Mouse (Mus musculus): ENCODE data around the gene Ager. TPM values are rescaled to one million over a fixed set of nuclear protein-coding genes. Genes with fewer than 3 reads are reported as not detected.

Ager gene
- total RNA-seq, 1 experiment from 2014 or later = 2.4 TPM

- ATAC-seq (replicated peaks in 1 of 2; ENCODE audit: insufficient read depth in 1 of 2, low FRiP score in 2 of 2, low TSS enrichment in 1 of 2, low read depth in 1 of 2, poor library complexity in 2 of 2, severe bottlenecking in 2 of 2) = 0 out of 4 replicates have a peak, but pooled peaks of 1 of the 2 experiments have one; percentile 27
These were observed 19.6 kb upstream of the Ager start for GRCm38 (mm10) chr17:34578070-34578469.

- ATAC-seq (replicated peaks in 1 of 2; ENCODE audit: insufficient read depth in 1 of 2, low FRiP score in 2 of 2, low TSS enrichment in 1 of 2, low read depth in 1 of 2, poor library complexity in 2 of 2, severe bottlenecking in 2 of 2) = no peak
These were observed 15.1 kb upstream of the Ager start for GRCm38 (mm10) chr17:34582528-34582927.

GRCm38 (mm10) chr17:34583397-34583796 is 14.3 kb upstream of the Ager start:
- ATAC-seq (replicated peaks in 1 of 2; ENCODE audit: insufficient read depth in 1 of 2, low FRiP score in 2 of 2, low TSS enrichment in 1 of 2, low read depth in 1 of 2, poor library complexity in 2 of 2, severe bottlenecking in 2 of 2) = no peak

- ATAC-seq (replicated peaks in 1 of 2; ENCODE audit: insufficient read depth in 1 of 2, low FRiP score in 2 of 2, low TSS enrichment in 1 of 2, low read depth in 1 of 2, poor library complexity in 2 of 2, severe bottlenecking in 2 of 2) = no peak
These were observed 13.8 kb upstream of the Ager start for GRCm38 (mm10) chr17:34583819-34584218.

GRCm38 (mm10) chr17:34585121-34585520 is 12.5 kb upstream of the Ager start:
- no peak for ATAC-seq (replicated peaks in 1 of 2; ENCODE audit: insufficient read depth in 1 of 2, low FRiP score in 2 of 2, low TSS enrichment in 1 of 2, low read depth in 1 of 2, poor library complexity in 2 of 2, severe bottlenecking in 2 of 2)

- ATAC-seq (replicated peaks in 1 of 2; ENCODE audit: insufficient read depth in 1 of 2, low FRiP score in 2 of 2, low TSS enrichment in 1 of 2, low read depth in 1 of 2, poor library complexity in 2 of 2, severe bottlenecking in 2 of 2) = no peak
These were observed 11.5 kb upstream of the Ager start for GRCm38 (mm10) chr17:34585877-34586771.

- peak; percentile 46 to 47; a peak in 3 of 4 replicates for ATAC-seq (replicated peaks in 1 of 2; ENCODE audit: insufficient read depth in 1 of 2, low FRiP score in 2 of 2, low TSS enrichment in 1 of 2, low read depth in 1 of 2, poor library complexity in 2 of 2, severe bottlenecking in 2 of 2)
These were observed 10.8 kb upstream of the Ager start for GRCm38 (mm10) chr17:34586796-34587422.

GRCm38 (mm10) chr17:34587423-34587811 is 10.2 kb upstream of the Ager start:
- ATAC-seq (replicated peaks in 1 of 2; ENCODE audit: insufficient read depth in 1 of 2, low FRiP score in 2 of 2, low TSS enrichment in 1 of 2, low read depth in 1 of 2, poor library complexity in 2 of 2, severe bottlenecking in 2 of 2) = peak; percentile 39 to 56

- no peak for ATAC-seq (replicated peaks in 1 of 2; ENCODE audit: insufficient read depth in 1 of 2, low FRiP score in 2 of 2, low TSS enrichment in 1 of 2, low read depth in 1 of 2, poor library complexity in 2 of 2, severe bottlenecking in 2 of 2)
These were observed 9.8 kb upstream of the Ager start for GRCm38 (mm10) chr17:34587814-34588213.

GRCm38 (mm10) chr17:34588767-34589166 is 8.9 kb upstream of the Ager start:
- no peak for ATAC-seq (replicated peaks in 1 of 2; ENCODE audit: insufficient read depth in 1 of 2, low FRiP score in 2 of 2, low TSS enrichment in 1 of 2, low read depth in 1 of 2, poor library complexity in 2 of 2, severe bottlenecking in 2 of 2)

- no peak for ATAC-seq (replicated peaks in 1 of 2; ENCODE audit: insufficient read depth in 1 of 2, low FRiP score in 2 of 2, low TSS enrichment in 1 of 2, low read depth in 1 of 2, poor library complexity in 2 of 2, severe bottlenecking in 2 of 2)
These were observed 8.5 kb upstream of the Ager start for GRCm38 (mm10) chr17:34589206-34589605.

- ATAC-seq (replicated peaks in 1 of 2; ENCODE audit: insufficient read depth in 1 of 2, low FRiP score in 2 of 2, low TSS enrichment in 1 of 2, low read depth in 1 of 2, poor library complexity in 2 of 2, severe bottlenecking in 2 of 2) = no peak; a peak in 1 of 4 replicates
These were observed 8.0 kb upstream of the Ager start, which contains the start of gene Gpsm3 for GRCm38 (mm10) chr17:34589681-34590101. TSS of gene Gpsm3 (plus strand) at chr17:34589806.

- ATAC-seq (replicated peaks in 1 of 2; ENCODE audit: insufficient read depth in 1 of 2, low FRiP score in 2 of 2, low TSS enrichment in 1 of 2, low read depth in 1 of 2, poor library complexity in 2 of 2, severe bottlenecking in 2 of 2) = no peak
These were observed 7.3 kb upstream of the Ager start for GRCm38 (mm10) chr17:34590154-34590987.

- ATAC-seq (replicated peaks in 1 of 2; ENCODE audit: insufficient read depth in 1 of 2, low FRiP score in 2 of 2, low TSS enrichment in 1 of 2, low read depth in 1 of 2, poor library complexity in 2 of 2, severe bottlenecking in 2 of 2) = no peak
These were observed 6.4 kb upstream of the Ager start, which contains the start of gene Pbx2 for GRCm38 (mm10) chr17:34591029-34591993. TSS of gene Pbx2 (plus strand) at chr17:34591266.

- ATAC-seq (replicated peaks in 1 of 2; ENCODE audit: insufficient read depth in 1 of 2, low FRiP score in 2 of 2, low TSS enrichment in 1 of 2, low read depth in 1 of 2, poor library complexity in 2 of 2, severe bottlenecking in 2 of 2) = peak; percentile 33 to 43; a peak in 2 of 4 replicates
These were observed 5.7 kb upstream of the Ager start for GRCm38 (mm10) chr17:34591994-34592375.
